Mouse (Mus musculus): ENCODE data around the gene Slc2a4.

GRCm38 (mm10) chr11:69968793-69969192 is 20.8 kb upstream of the Slc2a4 start:
- no peak for TF ChIP-seq CTCF (IDR thresholded peaks at IDR 0.05; ENCODE audit: low read depth, low read length)
- TF ChIP-seq POLR2A (IDR thresholded peaks at IDR 0.05; ENCODE audit: insufficient read depth, low read length): no peak
- no peak for TF ChIP-seq EP300 (IDR thresholded peaks at IDR 0.05; ENCODE audit: insufficient read depth, low read depth, low read length)
